Mouse (Mus musculus): ENCODE results near the gene Nphp4. TPM values are rescaled to one million over a fixed set of nuclear protein-coding genes. Genes with fewer than 3 reads are reported as not detected.
"Not testable (repeated sequence)": the region's sequence is repeated elsewhere in the genome, so short reads cannot be mapped to it uniquely, and the experiment has no call there.

Nphp4 gene
- polyA plus RNA-seq, 1 experiment from 2014 or later, result 4.0 TPM

GRCm38 (mm10) chr4:152553582-152554285 is 77.2 kb downstream of the Nphp4 start:
- H3K9me3 ChIP-seq (ENCODE audit: control insufficient read depth, low read depth, low read length), result no peaks in the 10 kb centered on the region
- H3K4me3 ChIP-seq (ENCODE audit: low read depth, low read length), result no peak overlapping the region
- ATAC-seq (ENCODE audit: insufficient number of reproducible peaks, insufficient read depth, low FRiP score, low read depth), result no peak
- H3K9ac ChIP-seq (replicated peaks; ENCODE audit: low read depth, low read length), result no peak overlapping the region
- H3K4me2 ChIP-seq (replicated peaks; ENCODE audit: low read depth, low read length), result no peak overlapping the region
- H3K4me1 ChIP-seq (ENCODE audit: control insufficient read depth, insufficient read depth, low read length), result peaks cover 3% of the 10 kb centered on the region; the same call in 1 of the 2 replicates
- WGBS, result 89% methylated on average over 8 of the region's 8 CpGs
- no peak overlapping the region for H3K27ac ChIP-seq (ENCODE audit: low read length)
- no peaks in the 10 kb centered on the region for H3K27me3 ChIP-seq (ENCODE audit: control insufficient read depth, insufficient read depth, low read length)
- H3K36me3 ChIP-seq (ENCODE audit: control insufficient read depth, insufficient read depth, low read length), result no peaks in the 10 kb centered on the region

- ATAC-seq (ENCODE audit: insufficient number of reproducible peaks, insufficient read depth, low FRiP score, low read depth), result no peak
- no peaks in the 10 kb centered on the region for H3K36me3 ChIP-seq (ENCODE audit: control insufficient read depth, insufficient read depth, low read length)
- H3K4me1 ChIP-seq (ENCODE audit: control insufficient read depth, insufficient read depth, low read length), result peaks cover 3% of the 10 kb centered on the region; the same call in 1 of the 2 replicates
- H3K9ac ChIP-seq (replicated peaks; ENCODE audit: low read depth, low read length), result no peak overlapping the region
- H3K27me3 ChIP-seq (ENCODE audit: control insufficient read depth, insufficient read depth, low read length), result no peaks in the 10 kb centered on the region
- WGBS, result 52% methylated on average over 18 of the region's 18 CpGs
- no peaks in the 10 kb centered on the region for H3K9me3 ChIP-seq (ENCODE audit: control insufficient read depth, low read depth, low read length)
- H3K27ac ChIP-seq (ENCODE audit: low read length), result no peak overlapping the region
- H3K4me3 ChIP-seq (ENCODE audit: low read depth, low read length), result no peak overlapping the region
- H3K4me2 ChIP-seq (replicated peaks; ENCODE audit: low read depth, low read length), result no peak overlapping the region
Measured at GRCm38 (mm10) chr4:152554421-152554820, 77.9 kb downstream of the Nphp4 start.

DNA sequence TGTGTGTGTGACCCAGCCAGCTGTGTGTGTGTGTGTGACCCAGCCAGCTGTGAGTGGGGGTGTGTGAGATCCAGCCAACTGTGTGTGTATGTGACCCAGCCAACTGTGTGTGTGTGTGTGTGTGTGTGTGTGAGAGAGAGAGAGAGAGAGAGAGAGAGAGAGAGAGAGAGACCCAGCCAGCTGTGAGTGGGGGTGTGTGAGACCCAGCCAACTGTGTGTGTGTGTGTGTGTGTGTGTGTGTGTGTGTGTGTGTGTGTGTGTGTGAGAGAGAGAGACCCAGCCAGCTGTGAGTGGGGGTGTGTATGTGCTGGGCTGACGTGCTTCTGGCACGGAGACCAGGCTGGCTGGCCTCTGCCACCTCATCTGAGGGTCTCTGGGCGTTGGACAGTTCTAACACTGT is 79.3 kb downstream of the Nphp4 start:
- ATAC-seq (ENCODE audit: insufficient number of reproducible peaks, insufficient read depth, low FRiP score, low read depth); H3K4me2 ChIP-seq (replicated peaks; ENCODE audit: low read depth, low read length); H3K4me3 ChIP-seq (ENCODE audit: low read depth, low read length); H3K9me3 ChIP-seq (ENCODE audit: control insufficient read depth, low read depth, low read length); H3K27ac ChIP-seq (ENCODE audit: low read length); H3K4me1 ChIP-seq (ENCODE audit: control insufficient read depth, insufficient read depth, low read length); H3K36me3 ChIP-seq (ENCODE audit: control insufficient read depth, insufficient read depth, low read length); H3K27me3 ChIP-seq (ENCODE audit: control insufficient read depth, insufficient read depth, low read length); H3K9ac ChIP-seq (replicated peaks; ENCODE audit: low read depth, low read length): not testable (repeated sequence)
- WGBS, result 58% methylated on average over 3 of the region's 3 CpGs

- Histone ChIP-seq H3K9me3 (ENCODE audit: control insufficient read depth, low read depth, low read length) (no peaks in the 10 kb centered on the region), H3K36me3 (ENCODE audit: control insufficient read depth, insufficient read depth, low read length) (no peaks in the 10 kb centered on the region), H3K27ac (ENCODE audit: low read length) (no peak overlapping the region), H3K4me1 (ENCODE audit: control insufficient read depth, insufficient read depth, low read length) (peaks cover 3% of the 10 kb centered on the region; the same call in 1 of the 2 replicates), H3K27me3 (ENCODE audit: control insufficient read depth, insufficient read depth, low read length) (no peaks in the 10 kb centered on the region), H3K4me3 (ENCODE audit: low read depth, low read length) (no peak overlapping the region), H3K4me2 (replicated peaks; ENCODE audit: low read depth, low read length) (no peak overlapping the region), H3K9ac (replicated peaks; ENCODE audit: low read depth, low read length) (no peak overlapping the region)
- WGBS, result 40% methylated on average over 17 of the region's 17 CpGs
- ATAC-seq (ENCODE audit: insufficient number of reproducible peaks, insufficient read depth, low FRiP score, low read depth), result no peak
Measured at GRCm38 (mm10) chr4:152558246-152558645, 81.7 kb downstream of the Nphp4 start.

DNA sequence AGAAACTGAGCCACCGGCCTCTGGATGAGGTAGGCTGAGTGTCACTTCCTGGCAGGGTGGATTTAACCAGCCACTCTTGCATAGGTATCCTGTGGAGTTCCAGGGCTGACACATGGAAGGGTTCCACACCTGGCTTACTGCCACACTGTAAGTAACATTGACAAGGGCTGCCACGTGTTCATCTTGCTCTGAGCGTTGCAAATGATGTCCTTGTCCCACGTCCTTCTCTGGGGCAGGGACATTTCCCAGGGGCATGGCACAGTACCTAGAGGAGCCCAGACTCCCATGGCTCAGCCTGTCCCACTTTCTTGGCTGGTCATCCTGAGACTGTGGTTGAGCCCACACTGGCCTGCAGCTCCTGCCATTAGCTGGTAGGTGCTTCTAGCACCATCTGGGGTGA is 91.5 kb downstream of the Nphp4 start:
- H3K4me2 ChIP-seq (replicated peaks; ENCODE audit: low read depth, low read length), result no peak overlapping the region
- H3K9ac ChIP-seq (replicated peaks; ENCODE audit: low read depth, low read length), result no peak overlapping the region
- WGBS, result 73% methylated on average over 4 of the region's 4 CpGs
- no peaks in the 10 kb centered on the region for H3K4me1 ChIP-seq (ENCODE audit: control insufficient read depth, insufficient read depth, low read length)
- no peak overlapping the region for H3K27ac ChIP-seq (ENCODE audit: low read length)
- H3K27me3 ChIP-seq (ENCODE audit: control insufficient read depth, insufficient read depth, low read length), result no peaks in the 10 kb centered on the region
- ATAC-seq (ENCODE audit: insufficient number of reproducible peaks, insufficient read depth, low FRiP score, low read depth), result no peak
- no peak overlapping the region for H3K4me3 ChIP-seq (ENCODE audit: low read depth, low read length)
- no peaks in the 10 kb centered on the region for H3K9me3 ChIP-seq (ENCODE audit: control insufficient read depth, low read depth, low read length)
- H3K36me3 ChIP-seq (ENCODE audit: control insufficient read depth, insufficient read depth, low read length), result no peaks in the 10 kb centered on the region

DNA sequence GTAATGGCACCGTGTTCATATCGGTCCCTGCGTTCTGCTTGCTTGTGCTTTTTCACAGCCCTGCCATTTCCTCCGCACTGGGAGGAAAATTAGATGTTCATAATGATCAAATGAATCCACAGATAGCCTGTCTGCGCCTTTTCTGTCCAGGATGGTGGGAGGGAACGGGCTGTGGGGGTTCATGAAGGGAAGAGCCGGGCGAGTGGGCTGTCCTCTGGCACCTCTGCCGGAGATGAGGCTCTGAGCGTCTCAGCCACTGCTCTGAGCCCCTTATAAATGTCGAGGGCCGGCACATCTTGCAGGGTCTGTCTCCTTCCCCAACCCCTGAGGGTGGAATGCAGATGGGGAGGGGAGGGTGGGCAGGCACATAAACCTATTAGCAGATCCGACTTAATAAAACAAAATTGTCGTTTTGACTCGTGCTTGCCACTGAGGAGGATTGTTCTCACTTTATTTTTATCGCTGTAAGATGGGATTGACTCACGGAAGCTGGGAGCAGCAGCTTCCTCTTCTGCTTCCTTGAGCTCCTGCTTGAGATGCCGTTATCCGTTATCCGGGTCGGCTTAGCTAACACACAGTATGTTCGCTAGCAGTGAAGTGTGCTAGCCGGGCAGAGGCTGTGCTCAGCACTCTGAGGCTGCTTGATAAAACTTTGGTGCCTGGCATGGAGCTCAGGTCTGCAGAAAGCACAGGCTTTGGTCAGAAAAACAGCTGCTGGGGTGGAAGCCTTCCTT is 92.3 kb downstream of the Nphp4 start:
- H3K9me3 ChIP-seq (ENCODE audit: control insufficient read depth, low read depth, low read length), result no peaks in the 10 kb centered on the region
- no peak overlapping the region for H3K4me3 ChIP-seq (ENCODE audit: low read depth, low read length)
- no peak overlapping the region for H3K9ac ChIP-seq (replicated peaks; ENCODE audit: low read depth, low read length)
- H3K4me1 ChIP-seq (ENCODE audit: control insufficient read depth, insufficient read depth, low read length), result no peaks in the 10 kb centered on the region
- no peak overlapping the region for H3K4me2 ChIP-seq (replicated peaks; ENCODE audit: low read depth, low read length)
- H3K27ac ChIP-seq (ENCODE audit: low read length), result no peak overlapping the region
- H3K27me3 ChIP-seq (ENCODE audit: control insufficient read depth, insufficient read depth, low read length), result no peaks in the 10 kb centered on the region
- H3K36me3 ChIP-seq (ENCODE audit: control insufficient read depth, insufficient read depth, low read length), result no peaks in the 10 kb centered on the region
- WGBS, result 44% methylated on average over 23 of the region's 23 CpGs
- ATAC-seq (ENCODE audit: insufficient number of reproducible peaks, insufficient read depth, low FRiP score, low read depth), result no peak

GRCm38 (mm10) chr4:152574266-152574665 is 97.8 kb downstream of the Nphp4 start:
- Histone ChIP-seq H3K4me1 (ENCODE audit: control insufficient read depth, insufficient read depth, low read length) (no peaks in the 10 kb centered on the region), H3K9me3 (ENCODE audit: control insufficient read depth, low read depth, low read length) (no peaks in the 10 kb centered on the region), H3K36me3 (ENCODE audit: control insufficient read depth, insufficient read depth, low read length) (no peaks in the 10 kb centered on the region), H3K4me3 (ENCODE audit: low read depth, low read length) (no peak overlapping the region), H3K27ac (ENCODE audit: low read length) (no peak overlapping the region), H3K4me2 (replicated peaks; ENCODE audit: low read depth, low read length) (no peak overlapping the region), H3K9ac (replicated peaks; ENCODE audit: low read depth, low read length) (no peak overlapping the region), H3K27me3 (ENCODE audit: control insufficient read depth, insufficient read depth, low read length) (no peaks in the 10 kb centered on the region)
- ATAC-seq (ENCODE audit: insufficient number of reproducible peaks, insufficient read depth, low FRiP score, low read depth), result no peak
- 57% methylated on average over 12 of the region's 12 CpGs for WGBS

DNA sequence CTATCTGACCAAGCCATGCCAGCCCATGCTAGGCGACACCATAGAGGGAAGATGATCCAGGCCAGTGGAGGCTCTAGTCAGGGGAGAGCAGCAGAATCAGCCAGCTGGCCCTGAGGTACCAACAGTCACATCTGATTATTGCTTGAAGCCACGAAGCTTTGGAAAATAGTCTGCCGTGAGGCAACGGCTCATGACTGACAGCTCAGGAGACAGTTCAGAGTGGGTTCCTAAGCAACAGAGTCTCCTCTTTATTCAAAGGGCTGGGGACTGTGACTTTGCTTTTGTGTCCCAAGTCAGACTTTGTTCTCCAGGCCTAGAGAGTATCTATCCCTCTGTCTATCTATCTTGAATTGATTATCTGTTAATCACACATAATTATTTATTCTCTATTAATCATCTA is 100.3 kb downstream of the Nphp4 start:
- no peak overlapping the region for H3K4me2 ChIP-seq (replicated peaks; ENCODE audit: low read depth, low read length)
- H3K27me3 ChIP-seq (ENCODE audit: control insufficient read depth, insufficient read depth, low read length), result no peaks in the 10 kb centered on the region
- no peaks in the 10 kb centered on the region for H3K9me3 ChIP-seq (ENCODE audit: control insufficient read depth, low read depth, low read length)
- H3K36me3 ChIP-seq (ENCODE audit: control insufficient read depth, insufficient read depth, low read length), result no peaks in the 10 kb centered on the region
- ATAC-seq (ENCODE audit: insufficient number of reproducible peaks, insufficient read depth, low FRiP score, low read depth), result no peak
- no peaks in the 10 kb centered on the region for H3K4me1 ChIP-seq (ENCODE audit: control insufficient read depth, insufficient read depth, low read length)
- 90% methylated on average over 4 of the region's 4 CpGs for WGBS
- no peak overlapping the region for H3K27ac ChIP-seq (ENCODE audit: low read length)
- H3K4me3 ChIP-seq (ENCODE audit: low read depth, low read length), result no peak overlapping the region
- H3K9ac ChIP-seq (replicated peaks; ENCODE audit: low read depth, low read length), result no peak overlapping the region
